Comparison of ENCODE assay signal across 22 mouse cellular contexts in the genomic region with DNA sequence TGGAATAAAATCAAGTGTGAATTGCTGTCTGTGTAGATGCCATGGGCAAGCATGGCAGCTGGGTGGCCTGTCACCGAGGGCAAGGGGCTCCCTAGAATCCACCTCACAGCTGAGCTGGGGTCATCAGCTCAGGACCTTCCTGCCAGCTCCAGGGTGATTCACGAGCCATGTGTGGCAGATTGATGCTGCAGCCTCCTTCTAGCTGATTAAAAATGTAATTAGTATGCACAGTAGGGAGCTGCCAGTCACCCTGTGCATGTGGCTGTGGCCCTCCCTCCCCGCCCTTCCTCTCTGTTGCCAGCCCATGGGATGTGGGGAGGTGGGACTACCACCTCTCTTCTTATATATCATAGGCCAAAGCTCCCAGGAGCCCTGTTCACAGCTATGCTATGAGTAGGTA. TPM values are rescaled to one million over a fixed set of nuclear protein-coding genes. Genes with fewer than 3 reads are reported as not detected.
DNase-seq lines count a peak whose midpoint lies in the region; ATAC-seq and TF ChIP-seq lines count a peak whose summit lies in the region.
"Had no signal": no experiment of that assay in that cellular context is flagged by ENCODE, and none has a peak within 500 bp of the region (broad histone marks: within the 10 kb centered on the region; RNA-seq: fewer than 3 reads in every experiment).

No protein-coding gene starts in this region.

- DNase-seq in midbrain, embryonic 14.5 days: peak; percentile 35
- no peak for DNase-seq in midbrain, embryonic 11.5 days (ENCODE audit: low spot score, missing footprints)
- DNase-seq in forebrain, postnatal 0 days: no peak
- peak; percentile 64 for DNase-seq in hindbrain, postnatal 0 days (ENCODE audit: low spot score)
- DNase-seq in adrenal gland, postnatal 36 days: no peak
- no peak for DNase-seq in adrenal gland, postnatal 10 days
- DNase-seq: cerebellum, adult 11 months; cerebellum, postnatal 36 days; gastrocnemius, postnatal 10 days; heart, postnatal 10 days; layer of hippocampus, postnatal 36 days; lung, adult 18-20 months; right cerebral cortex, adult 18-20 months had no signal

- H3K4me2 ChIP-seq in midbrain, embryonic 14.5 days (ENCODE audit: low read length): no peak overlapping the region
- H3K4me2 ChIP-seq in midbrain, embryonic 11.5 days: no peak overlapping the region
- H3K4me2 ChIP-seq in forebrain, postnatal 0 days (ENCODE audit: low read depth): no peak overlapping the region
- H3K4me2 ChIP-seq in hindbrain, postnatal 0 days (ENCODE audit: low read depth, low read length): no peak overlapping the region
- no peak overlapping the region for H3K4me2 ChIP-seq in intestine, postnatal 0 days (replicated peaks; ENCODE audit: low read depth)
- H3K4me2 ChIP-seq: kidney, embryonic 15.5 days had no signal

- H3K4me1 ChIP-seq in midbrain, embryonic 14.5 days (ENCODE audit: control insufficient read depth, insufficient read depth, low read length): no peaks in the 10 kb centered on the region
- H3K4me1 ChIP-seq in midbrain, embryonic 11.5 days (ENCODE audit: control insufficient read depth, insufficient read depth, low read length): no peaks in the 10 kb centered on the region
- no peaks in the 10 kb centered on the region for H3K4me1 ChIP-seq in forebrain, postnatal 0 days (ENCODE audit: insufficient read depth)
- H3K4me1 ChIP-seq in hindbrain, postnatal 0 days (ENCODE audit: insufficient read depth, low read length): no peaks in the 10 kb centered on the region
- no peaks in the 10 kb centered on the region for H3K4me1 ChIP-seq in intestine, postnatal 0 days (replicated peaks; ENCODE audit: control insufficient read depth, insufficient read depth, low read length)
- H3K4me1 ChIP-seq: kidney, embryonic 15.5 days had no signal

- TF ChIP-seq CTCF in forebrain, postnatal 0 days (IDR thresholded peaks at IDR 0.05; ENCODE audit: low read depth): no peak
- TF ChIP-seq CTCF in hindbrain, postnatal 0 days (IDR thresholded peaks at IDR 0.05; ENCODE audit: low read depth): no peak
- TF ChIP-seq CTCF in intestine, postnatal 0 days (IDR thresholded peaks at IDR 0.05; ENCODE audit: low read depth): no peak

- WGBS in midbrain, embryonic 14.5 days: 46% methylated on average over 3 of the region's 3 CpGs
- WGBS in midbrain, embryonic 11.5 days: 69% methylated on average over 3 of the region's 3 CpGs
- WGBS in forebrain, postnatal 0 days: 54% methylated on average over 3 of the region's 3 CpGs
- WGBS in hindbrain, postnatal 0 days: 30% methylated on average over 3 of the region's 3 CpGs
- WGBS in intestine, postnatal 0 days: 83% methylated on average over 3 of the region's 3 CpGs

- H3K4me3 ChIP-seq in midbrain, embryonic 14.5 days (replicated peaks; ENCODE audit: low read depth, low read length): no peak overlapping the region
- no peak overlapping the region for H3K4me3 ChIP-seq in midbrain, embryonic 11.5 days (ENCODE audit: low read depth, low read length)
- no peak overlapping the region for H3K4me3 ChIP-seq in forebrain, postnatal 0 days (ENCODE audit: low read depth, low read length)
- no peak overlapping the region for H3K4me3 ChIP-seq in hindbrain, postnatal 0 days (ENCODE audit: low read length)
- no peak overlapping the region for H3K4me3 ChIP-seq in intestine, postnatal 0 days (ENCODE audit: low read depth, low read length)
- H3K4me3 ChIP-seq: kidney, embryonic 15.5 days had no signal

- ATAC-seq in midbrain, embryonic 14.5 days (ENCODE audit: low FRiP score, low TSS enrichment): no peak
- no peak for ATAC-seq in midbrain, embryonic 11.5 days (ENCODE audit: low FRiP score)
- ATAC-seq in forebrain, postnatal 0 days: peak; percentile 61; the same call in 1 of the 2 replicates
- ATAC-seq in hindbrain, postnatal 0 days: peak; percentile 72
- ATAC-seq in intestine, postnatal 0 days: no peak

- H3K27me3 ChIP-seq in midbrain, embryonic 14.5 days (ENCODE audit: control insufficient read depth, insufficient read depth, low read length): no peaks in the 10 kb centered on the region
- no peaks in the 10 kb centered on the region for H3K27me3 ChIP-seq in midbrain, embryonic 11.5 days (ENCODE audit: control insufficient read depth, insufficient read depth, low read length)
- no peaks in the 10 kb centered on the region for H3K27me3 ChIP-seq in forebrain, postnatal 0 days (ENCODE audit: insufficient read depth, low read length)
- H3K27me3 ChIP-seq in hindbrain, postnatal 0 days (ENCODE audit: insufficient read depth, low read length): no peaks in the 10 kb centered on the region
- H3K27me3 ChIP-seq in intestine, postnatal 0 days (replicated peaks; ENCODE audit: control insufficient read depth, insufficient read depth, low read length): no peaks in the 10 kb centered on the region
- H3K27me3 ChIP-seq: kidney, embryonic 15.5 days had no signal

- peaks cover 21% of the 10 kb centered on the region for H3K36me3 ChIP-seq in midbrain, embryonic 14.5 days (ENCODE audit: control insufficient read depth, insufficient read depth, low read length)
- H3K36me3 ChIP-seq in midbrain, embryonic 11.5 days (ENCODE audit: control insufficient read depth, insufficient read depth, low read length): no peaks in the 10 kb centered on the region
- peaks cover 30% of the 10 kb centered on the region; the same call in 1 of the 2 replicates for H3K36me3 ChIP-seq in forebrain, postnatal 0 days (ENCODE audit: insufficient read depth)
- 0 out of 2 replicates have a peak, but pooled peaks cover 4% of the 10 kb centered on the region for H3K36me3 ChIP-seq in hindbrain, postnatal 0 days (ENCODE audit: insufficient read depth, low read length)
- peaks cover 17% of the 10 kb centered on the region; the same call in 1 of the 2 replicates for H3K36me3 ChIP-seq in intestine, postnatal 0 days (ENCODE audit: control insufficient read depth, insufficient read depth)

- H3K9ac ChIP-seq in midbrain, embryonic 14.5 days (replicated peaks; ENCODE audit: low read length): no peak overlapping the region
- H3K9ac ChIP-seq in midbrain, embryonic 11.5 days (ENCODE audit: low read length): no peak overlapping the region
- no peak overlapping the region for H3K9ac ChIP-seq in forebrain, postnatal 0 days
- H3K9ac ChIP-seq in hindbrain, postnatal 0 days (replicated peaks; ENCODE audit: low read length): no peak overlapping the region
- no peak overlapping the region for H3K9ac ChIP-seq in intestine, postnatal 0 days (ENCODE audit: low read depth, low read length)
- H3K9ac ChIP-seq: kidney, embryonic 15.5 days had no signal

- H3K27ac ChIP-seq in midbrain, embryonic 14.5 days (replicated peaks; ENCODE audit: low read depth, low read length): peak overlapping the region; percentile 32; the same call in 1 of the 2 replicates
- no peak overlapping the region for H3K27ac ChIP-seq in midbrain, embryonic 11.5 days (ENCODE audit: low read depth, low read length)
- H3K27ac ChIP-seq in forebrain, postnatal 0 days (ENCODE audit: low read depth, low read length): no peak overlapping the region
- 0 out of 2 replicates have a peak overlapping the region, but pooled peaks have one; percentile 32 for H3K27ac ChIP-seq in hindbrain, postnatal 0 days
- H3K27ac ChIP-seq in intestine, postnatal 0 days (ENCODE audit: low read depth, low read length): no peak overlapping the region
- H3K27ac ChIP-seq: kidney, embryonic 15.5 days had no signal

- no peaks in the 10 kb centered on the region for H3K9me3 ChIP-seq in midbrain, embryonic 14.5 days (ENCODE audit: control insufficient read depth, low read length)
- no peaks in the 10 kb centered on the region for H3K9me3 ChIP-seq in midbrain, embryonic 11.5 days (ENCODE audit: control insufficient read depth, low read length)
- no peaks in the 10 kb centered on the region for H3K9me3 ChIP-seq in forebrain, postnatal 0 days (ENCODE audit: low read length)
- H3K9me3 ChIP-seq in hindbrain, postnatal 0 days (ENCODE audit: low read length): no peaks in the 10 kb centered on the region
- no peaks in the 10 kb centered on the region for H3K9me3 ChIP-seq in intestine, postnatal 0 days (ENCODE audit: control insufficient read depth)
- H3K9me3 ChIP-seq: kidney, embryonic 15.5 days had no signal

RNA-seq across cellular contexts. Expression of gene Alppl2, which starts 39.7 kb away (rescaled TPM):
- polyA plus RNA-seq in midbrain, embryonic 14.5 days (2014; fragmentation: Nextera tagmentation; extraction: Ambion mirVana): not detected in 2 replicates
- polyA plus RNA-seq in midbrain, embryonic 11.5 days (2014; fragmentation: Nextera tagmentation; extraction: Ambion mirVana): not detected in 2 replicates
- not detected in 2 replicates for total RNA-seq in forebrain, postnatal 0 days (2014; rRNA removed)
- not detected in 2 replicates for polyA plus RNA-seq in forebrain, postnatal 0 days (2015; fragmentation: Nextera tagmentation; extraction: Ambion mirVana)
- total RNA-seq in hindbrain, postnatal 0 days (2014; rRNA removed): not detected in 2 replicates
- polyA plus RNA-seq in hindbrain, postnatal 0 days (2015; fragmentation: Nextera tagmentation; extraction: Ambion mirVana): not detected in 2 replicates
- not detected for total RNA-seq in adrenal gland, postnatal 36 days (2021)
- total RNA-seq in adrenal gland, postnatal 10 days (2021): not detected
- polyA plus RNA-seq in intestine, postnatal 0 days (2015; fragmentation: Nextera tagmentation; extraction: Ambion mirVana): not detected in 2 replicates
- total RNA-seq: gastrocnemius, postnatal 10 days; heart, adult 8-10 months; heart, postnatal 10 days; layer of hippocampus, postnatal 36 days; left cerebral cortex, postnatal 36 days; liver, adult 2 months; neutrophil, adult 5-6 weeks had no signal
- polyA plus RNA-seq: frontal cortex, adult 2 months; intestine, embryonic 14.5 days; kidney, embryonic 15.5 days; liver, adult 2 months; urinary bladder, adult 2 months had no signal

RNA-seq across cellular contexts. Expression of gene Alpi, which starts 51.3 kb away (rescaled TPM):
- polyA plus RNA-seq in midbrain, embryonic 14.5 days (2014; fragmentation: Nextera tagmentation; extraction: Ambion mirVana): not detected in 2 replicates
- polyA plus RNA-seq in midbrain, embryonic 11.5 days (2014; fragmentation: Nextera tagmentation; extraction: Ambion mirVana): not detected in 2 replicates
- total RNA-seq in forebrain, postnatal 0 days (2014; rRNA removed): not detected in 2 replicates
- polyA plus RNA-seq in forebrain, postnatal 0 days (2015; fragmentation: Nextera tagmentation; extraction: Ambion mirVana): not detected in 2 replicates
- not detected in 2 replicates for total RNA-seq in hindbrain, postnatal 0 days (2014; rRNA removed)
- polyA plus RNA-seq in hindbrain, postnatal 0 days (2015; fragmentation: Nextera tagmentation; extraction: Ambion mirVana): not detected in 2 replicates
- not detected for total RNA-seq in adrenal gland, postnatal 36 days (2021)
- not detected for total RNA-seq in adrenal gland, postnatal 10 days (2021)
- 1,275 and 1,389 TPM in 2 replicates for polyA plus RNA-seq in intestine, postnatal 0 days (2015; fragmentation: Nextera tagmentation; extraction: Ambion mirVana)
- total RNA-seq: gastrocnemius, postnatal 10 days; heart, adult 8-10 months; heart, postnatal 10 days; layer of hippocampus, postnatal 36 days; left cerebral cortex, postnatal 36 days; liver, adult 2 months; neutrophil, adult 5-6 weeks had no signal
- polyA plus RNA-seq: frontal cortex, adult 2 months; kidney, embryonic 15.5 days had no signal

Comparison
In these comparisons a context has a peak if more than half of its experiments do, and no peak if none do; other contexts are left out.
1. DNase-seq: peak in midbrain, embryonic 14.5 days (single experiment) and hindbrain, postnatal 0 days (single experiment); none in midbrain, embryonic 11.5 days (single experiment), forebrain, postnatal 0 days (single experiment), adrenal gland, postnatal 36 days (0 of 2) and adrenal gland, postnatal 10 days (single experiment).
2. H3K27ac ChIP-seq: peak in midbrain, embryonic 14.5 days (single experiment) and hindbrain, postnatal 0 days (single experiment); none in midbrain, embryonic 11.5 days (single experiment), forebrain, postnatal 0 days (single experiment) and intestine, postnatal 0 days (single experiment).
3. ATAC-seq: peak in forebrain, postnatal 0 days (single experiment) and hindbrain, postnatal 0 days (single experiment); none in midbrain, embryonic 14.5 days (single experiment), midbrain, embryonic 11.5 days (single experiment) and intestine, postnatal 0 days (single experiment).
4. RNA of gene Alpi, which starts 51.3 kb away (polyA plus RNA-seq): 1,275 to 1,389 TPM in intestine, postnatal 0 days; not detected in forebrain, postnatal 0 days, not detected in midbrain, embryonic 14.5 days, not detected in midbrain, embryonic 11.5 days and not detected in hindbrain, postnatal 0 days; every median in the first group is over 1,000 times any median in the second.